Mouse (Mus musculus) hindbrain, embryonic 12.5 days (tissue): Measurements from ENCODE around the gene Fdxr. TPM values are rescaled to one million over a fixed set of nuclear protein-coding genes. Genes with fewer than 3 reads are reported as not detected.

ENCODE experiments used
- ATAC-seq: fragments of 200-750 bp; cut with Nextera tagmentation; 2 replicates; pipeline ENCODE4 v1.8.0; 2017; ENCODE audit warnings: moderate TSS enrichment; ENCODE audit not compliant: low FRiP score
- H3K27ac ChIP-seq: fragments of 300-500 bp; sonication (generic); 2 replicates; pipeline ENCODE4 v1.5.1; 2016; ENCODE audit warnings: mild to moderate bottlenecking
- H3K27me3 ChIP-seq: fragments of 300-500 bp; sonication (generic); 2 replicates; pipeline ENCODE4 v1.6.1; 2016; ENCODE audit warnings: mild to moderate bottlenecking
- H3K36me3 ChIP-seq: fragments of 300-500 bp; sonication (generic); 2 replicates; pipeline ENCODE4 v1.6.1; 2016; ENCODE audit warnings: mild to moderate bottlenecking
- H3K4me1 ChIP-seq: fragments of 300-500 bp; sonication (generic); 2 replicates; pipeline ENCODE4 v1.6.1; 2016
- H3K4me2 ChIP-seq: fragments of 300-500 bp; sonication (generic); replicated peaks from 2 replicates; pipeline ENCODE4 v1.6.1; 2016; ENCODE audit warnings: mild to moderate bottlenecking
- H3K4me3 ChIP-seq: fragments of 300-500 bp; sonication (generic); 2 replicates; pipeline ENCODE4 v1.5.1; 2016; ENCODE audit warnings: mild to moderate bottlenecking
- H3K9ac ChIP-seq: fragments of 300-500 bp; sonication (generic); 2 replicates; pipeline ENCODE4 v1.6.1; 2016; ENCODE audit warnings: mild to moderate bottlenecking, moderate library complexity
- H3K9me3 ChIP-seq: fragments of 300-500 bp; sonication (generic); replicated peaks from 2 replicates; pipeline ENCODE4 v1.6.1; 2016; ENCODE audit warnings: mild to moderate bottlenecking
- WGBS: fragments of 180-500 bp; shearing (Covaris S2); methylation state at CpG from one replicate; pipeline ENCODE4 v1.1.7; 2016; 5-methylcytosine and 5-hydroxymethylcytosine counted together
- polyA plus RNA-seq: library from polyadenylated mRNA; unstranded; fragments of >200 nt; fragmentation: Nextera tagmentation; extraction: Ambion mirVana; gene quantifications from 2 replicates; pipeline ENCODE4 v1.2.1, GENCODE M21; 2016

Fdxr gene
- polyA plus RNA-seq, 1 experiment from 2014 or later: 18.0 TPM

- H3K9ac ChIP-seq: no peak overlapping the region
- H3K4me3 ChIP-seq: no peak overlapping the region
- H3K4me1 ChIP-seq: peaks cover 6% of the 10 kb centered on the region; the same call in 1 of the 2 replicates
- no peak overlapping the region for H3K4me2 ChIP-seq
- H3K27me3 ChIP-seq: peaks cover 42% of the 10 kb centered on the region
- H3K36me3 ChIP-seq: no peaks in the 10 kb centered on the region
- ATAC-seq: no peak
- no peaks in the 10 kb centered on the region for H3K9me3 ChIP-seq
- WGBS: 82% methylated on average over 4 of the region's 4 CpGs
- H3K27ac ChIP-seq: no peak overlapping the region
Measured at GRCm38 (mm10) chr11:115300745-115301144, 23.9 kb upstream of the Fdxr start.

GRCm38 (mm10) chr11:115298160-115298559 lies 21.3 kb upstream of the Fdxr start:
- Histone ChIP-seq H3K4me1 (peaks cover 6% of the 10 kb centered on the region; the same call in 1 of the 2 replicates), H3K9me3 (no peaks in the 10 kb centered on the region), H3K4me3 (no peak overlapping the region), H3K9ac (no peak overlapping the region), H3K4me2 (no peak overlapping the region), H3K27ac (no peak overlapping the region), H3K36me3 (no peaks in the 10 kb centered on the region), H3K27me3 (peaks cover 37% of the 10 kb centered on the region)
- ATAC-seq: no peak
- 65% methylated on average over 8 of the region's 8 CpGs for WGBS

GRCm38 (mm10) chr11:115297214-115297826 lies 20.5 kb upstream of the Fdxr start, which contains the start of gene Fads6:
Gene Fads6 (minus strand): TSS chr11:115297663.
- Histone ChIP-seq H3K36me3 (no peaks in the 10 kb centered on the region), H3K4me1 (peaks cover 6% of the 10 kb centered on the region; the same call in 1 of the 2 replicates), H3K4me2 (peak within 1 kb of the TSS; percentile 90), H3K27ac (no peak within 1 kb of the TSS), H3K27me3 (peaks cover 37% of the 10 kb centered on the region), H3K9ac (peak within 1 kb of the TSS; percentile 62), H3K4me3 (peak within 1 kb of the TSS; percentile 46), H3K9me3 (no peaks in the 10 kb centered on the region)
- ATAC-seq: peak; percentile 73
- WGBS: under 1% methylated on average over 43 of the region's 44 CpGs

- Histone ChIP-seq H3K4me1 (peaks cover 6% of the 10 kb centered on the region; the same call in 1 of the 2 replicates), H3K27me3 (peaks cover 37% of the 10 kb centered on the region), H3K9me3 (no peaks in the 10 kb centered on the region), H3K9ac (peak overlapping the region; percentile 62), H3K27ac (no peak overlapping the region), H3K4me3 (peak overlapping the region; percentile 46), H3K4me2 (peak overlapping the region; percentile 90), H3K36me3 (no peaks in the 10 kb centered on the region)
- 53% methylated on average over 21 of the region's 21 CpGs for WGBS
- no peak for ATAC-seq
Measured at GRCm38 (mm10) chr11:115296471-115297210, 19.8 kb upstream of the Fdxr start.

- Histone ChIP-seq H3K9me3 (no peaks in the 10 kb centered on the region), H3K27ac (no peak overlapping the region), H3K4me2 (no peak overlapping the region), H3K4me1 (peaks cover 6% of the 10 kb centered on the region; the same call in 1 of the 2 replicates), H3K9ac (no peak overlapping the region), H3K27me3 (peaks cover 37% of the 10 kb centered on the region), H3K4me3 (no peak overlapping the region), H3K36me3 (no peaks in the 10 kb centered on the region)
- WGBS: 92% methylated on average over 11 of the region's 11 CpGs
- no peak for ATAC-seq
Measured at GRCm38 (mm10) chr11:115295939-115296338, 19.1 kb upstream of the Fdxr start.

- ATAC-seq: no peak
- 73% methylated on average over 14 of the region's 14 CpGs for WGBS
- Histone ChIP-seq H3K9ac (no peak overlapping the region), H3K4me2 (no peak overlapping the region), H3K27me3 (peaks cover 21% of the 10 kb centered on the region), H3K36me3 (no peaks in the 10 kb centered on the region), H3K27ac (no peak overlapping the region), H3K4me1 (peaks cover 6% of the 10 kb centered on the region; the same call in 1 of the 2 replicates), H3K9me3 (no peaks in the 10 kb centered on the region), H3K4me3 (no peak overlapping the region)
Measured at GRCm38 (mm10) chr11:115292631-115293375, 16.0 kb upstream of the Fdxr start.

- Histone ChIP-seq H3K4me3 (no peak overlapping the region), H3K36me3 (no peaks in the 10 kb centered on the region), H3K4me1 (no peaks in the 10 kb centered on the region; the same call in 1 of the 2 replicates), H3K9ac (no peak overlapping the region), H3K27ac (no peak overlapping the region), H3K4me2 (no peak overlapping the region), H3K9me3 (no peaks in the 10 kb centered on the region), H3K27me3 (peaks cover 10% of the 10 kb centered on the region)
- ATAC-seq: no peak
- WGBS: 76% methylated on average over 10 of the region's 10 CpGs
Measured at GRCm38 (mm10) chr11:115291503-115291902, 14.7 kb upstream of the Fdxr start.

- no peaks in the 10 kb centered on the region for H3K36me3 ChIP-seq
- no peak for ATAC-seq
- WGBS: 88% methylated on average over 6 of the region's 6 CpGs
Measured at GRCm38 (mm10) chr11:115290919-115291318, 14.1 kb upstream of the Fdxr start.

GRCm38 (mm10) chr11:115290314-115290713 lies 13.5 kb upstream of the Fdxr start:
- H3K9ac ChIP-seq: no peak overlapping the region
- no peaks in the 10 kb centered on the region for H3K36me3 ChIP-seq
- H3K9me3 ChIP-seq: no peaks in the 10 kb centered on the region
- H3K27ac ChIP-seq: no peak overlapping the region
- no peak overlapping the region for H3K4me3 ChIP-seq
- H3K4me2 ChIP-seq: no peak overlapping the region
- 100% methylated on average over 1 of the region's 1 CpGs for WGBS
- H3K4me1 ChIP-seq: no peaks in the 10 kb centered on the region; the same call in 1 of the 2 replicates
- H3K27me3 ChIP-seq: no peaks in the 10 kb centered on the region
- ATAC-seq: no peak

More at GRCm38 (mm10) chr11:115290919-115291318, 14.1 kb upstream of the Fdxr start:
- Histone ChIP-seq H3K4me1 (no peaks in the 10 kb centered on the region; the same call in 1 of the 2 replicates), H3K4me3 (no peak overlapping the region), H3K9ac (no peak overlapping the region), H3K4me2 (no peak overlapping the region), H3K9me3 (no peaks in the 10 kb centered on the region), H3K27me3 (peaks cover 5% of the 10 kb centered on the region; the same call in 1 of the 2 replicates), H3K27ac (no peak overlapping the region)

GRCm38 (mm10) chr11:115289885-115290284 lies 13.0 kb upstream of the Fdxr start:
- Histone ChIP-seq H3K4me3 (no peak overlapping the region), H3K27me3 (no peaks in the 10 kb centered on the region), H3K4me2 (no peak overlapping the region), H3K9me3 (no peaks in the 10 kb centered on the region), H3K36me3 (no peaks in the 10 kb centered on the region), H3K27ac (no peak overlapping the region), H3K4me1 (no peaks in the 10 kb centered on the region; the same call in 1 of the 2 replicates), H3K9ac (no peak overlapping the region)
- 84% methylated on average over 8 of the region's 8 CpGs for WGBS
- no peak for ATAC-seq

- Histone ChIP-seq H3K9ac (no peak overlapping the region), H3K4me2 (no peak overlapping the region), H3K27me3 (no peaks in the 10 kb centered on the region), H3K36me3 (no peaks in the 10 kb centered on the region), H3K4me1 (no peaks in the 10 kb centered on the region; the same call in 1 of the 2 replicates), H3K4me3 (no peak overlapping the region), H3K9me3 (no peaks in the 10 kb centered on the region), H3K27ac (no peak overlapping the region)
- 90% methylated on average over 2 of the region's 2 CpGs for WGBS
- no peak for ATAC-seq
Measured at GRCm38 (mm10) chr11:115288305-115288704, 11.5 kb upstream of the Fdxr start.

- Histone ChIP-seq H3K4me3 (no peak overlapping the region), H3K9me3 (no peaks in the 10 kb centered on the region), H3K27ac (no peak overlapping the region), H3K4me2 (no peak overlapping the region), H3K36me3 (no peaks in the 10 kb centered on the region), H3K9ac (no peak overlapping the region), H3K4me1 (no peaks in the 10 kb centered on the region; the same call in 1 of the 2 replicates), H3K27me3 (no peaks in the 10 kb centered on the region)
- WGBS: 81% methylated on average over 5 of the region's 5 CpGs
- no peak for ATAC-seq
Measured at GRCm38 (mm10) chr11:115287386-115287785, 10.5 kb upstream of the Fdxr start.
